Comparison of ENCODE assay signal across 11 mouse cellular contexts in the genomic region with DNA sequence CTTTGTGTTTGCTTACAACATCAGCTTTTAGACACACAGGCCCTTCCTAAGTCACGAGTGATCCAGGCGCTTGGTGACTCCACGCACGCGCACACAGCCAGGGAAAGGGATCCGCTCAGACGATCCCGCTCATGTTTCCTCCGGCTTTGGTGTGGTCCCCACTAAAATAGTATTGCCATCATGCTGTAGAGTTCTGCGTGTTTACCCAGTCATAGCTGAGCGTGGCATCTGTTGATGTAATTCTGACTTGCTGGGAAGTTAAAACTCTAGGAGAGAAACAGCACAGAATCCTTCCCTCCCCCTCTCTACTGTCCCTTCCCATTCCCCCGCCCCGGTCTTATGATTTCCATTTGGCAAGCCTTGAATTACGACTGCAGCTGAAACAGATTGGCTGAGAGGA. TPM values are rescaled to one million over a fixed set of nuclear protein-coding genes. Genes with fewer than 3 reads are reported as not detected.
A peak's percentile ranks its signal among the peaks of the same experiment; 100 is the strongest.
DNase-seq lines count a peak whose midpoint lies in the region; ATAC-seq and TF ChIP-seq lines count a peak whose summit lies in the region.
"Had no signal": no experiment of that assay in that cellular context is flagged by ENCODE, and none has a peak within 500 bp of the region (broad histone marks: within the 10 kb centered on the region; RNA-seq: fewer than 3 reads in every experiment).

No protein-coding gene starts in this region.

- no peaks in the 10 kb centered on the region for H3K9me3 ChIP-seq in forebrain, embryonic 15.5 days
- H3K9me3 ChIP-seq in forebrain, embryonic 12.5 days: no peaks in the 10 kb centered on the region
- no peaks in the 10 kb centered on the region for H3K9me3 ChIP-seq in lung, postnatal 0 days (ENCODE audit: low read length)
- H3K9me3 ChIP-seq: heart, embryonic 15.5 days had no signal

- WGBS in forebrain, embryonic 15.5 days: 72% methylated on average over 14 of the region's 14 CpGs
- WGBS in forebrain, embryonic 12.5 days: 85% methylated on average over 14 of the region's 14 CpGs
- WGBS in lung, postnatal 0 days: 58% methylated on average over 14 of the region's 14 CpGs
- WGBS in lung, adult 2 months: 75% methylated on average over 14 of the region's 14 CpGs

- H3K27ac ChIP-seq in forebrain, embryonic 15.5 days (replicated peaks): peak overlapping the region; percentile 68
- H3K27ac ChIP-seq in forebrain, embryonic 12.5 days: no peak overlapping the region
- no peak overlapping the region for H3K27ac ChIP-seq in lung, postnatal 0 days (ENCODE audit: low read length)
- H3K27ac ChIP-seq: heart, embryonic 15.5 days; liver, embryonic 14.5 days had no signal

- H3K4me1 ChIP-seq in forebrain, embryonic 15.5 days: no peaks in the 10 kb centered on the region
- no peaks in the 10 kb centered on the region for H3K4me1 ChIP-seq in forebrain, embryonic 12.5 days
- no peaks in the 10 kb centered on the region; the same call in 1 of the 2 replicates for H3K4me1 ChIP-seq in lung, postnatal 0 days (ENCODE audit: insufficient read depth, low read depth, low read length)
- H3K4me1 ChIP-seq in lung, adult 2 months (ENCODE audit: control insufficient read depth, insufficient read depth, low read length): no peaks in the 10 kb centered on the region

- H3K4me2 ChIP-seq in forebrain, embryonic 15.5 days (replicated peaks): no peak overlapping the region
- H3K4me2 ChIP-seq in forebrain, embryonic 12.5 days: no peak overlapping the region
- no peak overlapping the region for H3K4me2 ChIP-seq in lung, postnatal 0 days (replicated peaks; ENCODE audit: low read depth, low read length)
- H3K4me2 ChIP-seq: heart, embryonic 15.5 days had no signal

- no peak for TF ChIP-seq POLR2A in lung, adult 2 months (IDR thresholded peaks at IDR 0.05; ENCODE audit: borderline replicate concordance, extremely low read depth, low read depth, low read length)

- no peak for TF ChIP-seq CTCF in lung, postnatal 0 days (IDR thresholded peaks at IDR 0.05)
- TF ChIP-seq CTCF in lung, adult 2 months (IDR thresholded peaks at IDR 0.05; ENCODE audit: insufficient read depth, low read length): no peak

- peak; percentile 66; the same call in 1 of the 2 replicates for ATAC-seq in forebrain, embryonic 15.5 days (replicated peaks)
- no peak for ATAC-seq in forebrain, embryonic 12.5 days (ENCODE audit: low FRiP score)
- ATAC-seq in lung, postnatal 0 days: peak; percentile 28
- ATAC-seq: intestine, postnatal 0 days had no signal

- no peaks in the 10 kb centered on the region for H3K27me3 ChIP-seq in forebrain, embryonic 15.5 days
- H3K27me3 ChIP-seq in forebrain, embryonic 12.5 days: no peaks in the 10 kb centered on the region
- H3K27me3 ChIP-seq in lung, postnatal 0 days (replicated peaks; ENCODE audit: insufficient read depth, low read length): no peaks in the 10 kb centered on the region
- H3K27me3 ChIP-seq: heart, embryonic 15.5 days had no signal

- no peak overlapping the region for H3K9ac ChIP-seq in forebrain, embryonic 15.5 days (replicated peaks)
- no peak overlapping the region for H3K9ac ChIP-seq in forebrain, embryonic 12.5 days
- no peak overlapping the region for H3K9ac ChIP-seq in lung, postnatal 0 days (replicated peaks; ENCODE audit: low read depth)
- H3K9ac ChIP-seq: heart, embryonic 15.5 days; liver, embryonic 14.5 days had no signal

- H3K4me3 ChIP-seq in forebrain, embryonic 15.5 days: no peak overlapping the region
- no peak overlapping the region for H3K4me3 ChIP-seq in forebrain, embryonic 12.5 days (replicated peaks)
- H3K4me3 ChIP-seq in lung, postnatal 0 days (ENCODE audit: low read depth, low read length): no peak overlapping the region
- H3K4me3 ChIP-seq in lung, adult 2 months (replicated peaks; ENCODE audit: extremely low read depth, low read depth, low read length): no peak overlapping the region
- H3K4me3 ChIP-seq: heart, embryonic 15.5 days had no signal

- no peaks in the 10 kb centered on the region for H3K36me3 ChIP-seq in forebrain, embryonic 15.5 days
- no peaks in the 10 kb centered on the region for H3K36me3 ChIP-seq in forebrain, embryonic 12.5 days (replicated peaks)
- no peaks in the 10 kb centered on the region for H3K36me3 ChIP-seq in lung, postnatal 0 days (ENCODE audit: insufficient read depth, low read length)
- H3K36me3 ChIP-seq: heart, embryonic 15.5 days had no signal

- peak; percentile 45 for DNase-seq in lung, postnatal 0 days (ENCODE audit: low spot score)
- no peak for DNase-seq in lung, adult 2 months
- peak; percentile 41 to 42 for DNase-seq in layer of hippocampus, postnatal 25 days (ENCODE audit: extremely low spot score in 1 of 2, low spot score in 1 of 2)
- peak; percentile 64 for DNase-seq in telencephalon, adult 2 months (ENCODE audit: low read depth, low spot score)
- no peak for DNase-seq in urinary bladder, adult 2 months (ENCODE audit: low spot score)
- DNase-seq in T-cell, adult 2 months (ENCODE audit: low spot score): no peak

- no peak for TF ChIP-seq EP300 in lung, postnatal 0 days (IDR thresholded peaks at IDR 0.05)

RNA-seq across cellular contexts. Expression of a gene that starts 40.3 kb away (rescaled TPM):
- polyA plus RNA-seq in forebrain, embryonic 15.5 days (2015; fragmentation: Nextera tagmentation; extraction: Ambion mirVana): 42.3 and 46.5 TPM in 2 replicates
- polyA plus RNA-seq in forebrain, embryonic 12.5 days (2016; fragmentation: Nextera tagmentation; extraction: Ambion mirVana): 99.1 and 103 TPM in 2 replicates
- 12.8 and 14.6 TPM in 2 replicates for polyA plus RNA-seq in lung, postnatal 0 days (2015; fragmentation: Nextera tagmentation; extraction: Ambion mirVana)
- 6.2 and 9.9 TPM in 2 replicates for polyA plus RNA-seq in lung, adult 2 months (2012; rRNA removed)
- 10 to 100 TPM; 25.2 to 28.4 TPM for total RNA-seq in layer of hippocampus, postnatal 25 days (2021)
- 29.0 TPM in 2 replicates for polyA plus RNA-seq in urinary bladder, adult 2 months (2012; rRNA removed)

Comparison
In these comparisons a context has a peak if more than half of its experiments do, and no peak if none do; other contexts are left out.
1. DNase-seq: peak in lung, postnatal 0 days (single experiment), layer of hippocampus, postnatal 25 days (2 of 2) and telencephalon, adult 2 months (single experiment); none in lung, adult 2 months (single experiment), urinary bladder, adult 2 months (single experiment) and T-cell, adult 2 months (single experiment).